Mouse (Mus musculus) common myeloid progenitor, adult 5-6 weeks (primary cell): ENCODE results near the gene Btbd9. TPM values are rescaled to one million over a fixed set of nuclear protein-coding genes. Genes with fewer than 3 reads are reported as not detected.

ENCODE experiments used
- total RNA-seq: library from RNA; stranded (forward); fragments of 200-1000, 187-1606 nt; gene quantifications from 2 replicates; pipeline ENCODE4 v1.2.3, GENCODE M21; 2017

The Btbd9 gene
- total RNA-seq, 1 experiment from 2014 or later: 25.5 TPM

Other genes with a start within 250 kb of the Btbd9 start
- gene Dnah8, start 47.9 kb upstream of the Btbd9 start, total RNA-seq: 27.9 and 50.6 TPM in 2 replicates
- gene Glo1, start 50.4 kb upstream of the Btbd9 start, total RNA-seq: 144 and 156 TPM in 2 replicates